Mouse (Mus musculus) adrenal gland, adult 8-10 months (tissue): Measurements from ENCODE around the gene Slc4a4. TPM values are rescaled to one million over a fixed set of nuclear protein-coding genes. Genes with fewer than 3 reads are reported as not detected.

Source experiments
- DNase-seq: peaks from one replicate; pipeline ENCODE4 v3.0.0; 2022
- total RNA-seq, 4 experiments: library from RNA; stranded (reverse); gene quantifications; 2 replicates each; pipeline ENCODE4 v1.2.4; 2022

The Slc4a4 gene
- total RNA-seq, 4 experiments from 2014 or later: 4.2 to 26.9 (median 17.4) TPM

- no peak for DNase-seq
These were observed 30.6 kb downstream of the Slc4a4 start for GRCm38 (mm10) chr5:88917221-88917620.

- DNase-seq: no peak
These were observed 31.0 kb downstream of the Slc4a4 start for GRCm38 (mm10) chr5:88917630-88918029.

- DNase-seq: no peak
These were observed 31.9 kb downstream of the Slc4a4 start for GRCm38 (mm10) chr5:88918538-88918937.

- DNase-seq: no peak
These were observed 39.0 kb downstream of the Slc4a4 start for GRCm38 (mm10) chr5:88925576-88925975.

- no peak for DNase-seq
These were observed 41.7 kb downstream of the Slc4a4 start for GRCm38 (mm10) chr5:88928201-88928916.

- peak; percentile 35 for DNase-seq
These were observed 42.9 kb downstream of the Slc4a4 start for GRCm38 (mm10) chr5:88929392-88930094.

GRCm38 (mm10) chr5:88930129-88930528 is 43.5 kb downstream of the Slc4a4 start:
- no peak for DNase-seq

GRCm38 (mm10) chr5:88930611-88931010 is 44.0 kb downstream of the Slc4a4 start:
- no peak for DNase-seq

- no peak for DNase-seq
These were observed 44.6 kb downstream of the Slc4a4 start for GRCm38 (mm10) chr5:88931176-88931575.

GRCm38 (mm10) chr5:88933454-88933853 is 46.8 kb downstream of the Slc4a4 start:
- no peak for DNase-seq

- no peak for DNase-seq
These were observed 47.3 kb downstream of the Slc4a4 start for GRCm38 (mm10) chr5:88933946-88934345.

GRCm38 (mm10) chr5:88938208-88938607 is 51.6 kb downstream of the Slc4a4 start:
- no peak for DNase-seq

- no peak for DNase-seq
These were observed 52.5 kb downstream of the Slc4a4 start for GRCm38 (mm10) chr5:88939151-88939550.

GRCm38 (mm10) chr5:88939782-88940181 is 53.2 kb downstream of the Slc4a4 start:
- no peak for DNase-seq

- no peak for DNase-seq
These were observed 55.3 kb downstream of the Slc4a4 start for GRCm38 (mm10) chr5:88941905-88942304.

- DNase-seq: no peak
These were observed 59.2 kb downstream of the Slc4a4 start for GRCm38 (mm10) chr5:88945661-88946339.

- DNase-seq: no peak
These were observed 63.7 kb downstream of the Slc4a4 start for GRCm38 (mm10) chr5:88950337-88950736.

- no peak for DNase-seq
These were observed 66.3 kb downstream of the Slc4a4 start for GRCm38 (mm10) chr5:88952757-88953577.

- DNase-seq: no peak
These were observed 71.1 kb downstream of the Slc4a4 start for GRCm38 (mm10) chr5:88957735-88958134.

- no peak for DNase-seq
These were observed 72.3 kb downstream of the Slc4a4 start for GRCm38 (mm10) chr5:88958966-88959365.

- DNase-seq: no peak
These were observed 72.8 kb downstream of the Slc4a4 start for GRCm38 (mm10) chr5:88959412-88959811.

GRCm38 (mm10) chr5:88960342-88961105 is 73.9 kb downstream of the Slc4a4 start:
- DNase-seq: no peak
